Mouse (Mus musculus): ENCODE results near the gene Gm7714.
"Not testable (repeated sequence)": the region's sequence is repeated elsewhere in the genome, so short reads cannot be mapped to it uniquely, and the experiment has no call there.

The Gm7714 gene

GRCm38 (mm10) chr5:88268619-88269018, at the start of gene Gm7714:
Gene Gm7714 (plus strand): TSS chr5:88268919.
- in situ Hi-C loops (cut with MboI, MseI), result no loop called here

GRCm38 (mm10) chr5:88256475-88256874, 12.2 kb upstream of the Gm7714 start:
- in situ Hi-C loops (cut with MboI, MseI), result no loop called here

- in situ Hi-C loops (cut with MboI, MseI), result not testable (repeated sequence)
Observed at GRCm38 (mm10) chr5:88311307-88311706, 42.6 kb downstream of the Gm7714 start.

GRCm38 (mm10) chr5:88317012-88317411, 48.3 kb downstream of the Gm7714 start, which contains the start of gene Prol1:
Gene Prol1 (plus strand): TSS chr5:88317312.
- in situ Hi-C loops (cut with MboI, MseI), result no loop called here

Data from regulatory T cell (primary cell).